Mouse (Mus musculus): ENCODE measurements around the gene Rhobtb1.

DNA sequence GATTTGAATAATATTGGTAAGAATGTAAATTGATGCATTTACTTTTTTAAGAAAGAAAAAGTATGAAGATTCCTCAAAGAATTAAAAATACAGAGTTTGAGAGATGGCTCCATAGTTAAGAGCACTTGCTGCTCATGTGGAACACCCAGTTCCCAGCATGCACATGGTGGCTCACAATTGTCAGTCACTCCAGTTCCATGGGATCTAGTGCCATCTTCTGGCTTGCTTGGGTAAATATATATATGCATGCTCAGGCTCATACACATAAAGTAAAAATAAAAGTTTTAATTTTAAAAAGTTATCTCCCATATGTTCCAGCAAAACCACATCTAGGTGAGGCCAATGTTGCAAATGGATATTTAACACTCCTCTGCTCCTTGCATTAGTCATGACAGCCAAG, 36.9 kb upstream of the Rhobtb1 start:
- TF ChIP-seq POLR2A (IDR thresholded peaks at IDR 0.05; ENCODE audit: low read depth, low read length), result no peak
- TF ChIP-seq CTCF (IDR thresholded peaks at IDR 0.05; ENCODE audit: extremely low read depth, insufficient read depth, insufficient read length, insufficient replicate concordance), result no peak
